1 mouse cellular context compared by ENCODE assay signal in the genomic region with DNA sequence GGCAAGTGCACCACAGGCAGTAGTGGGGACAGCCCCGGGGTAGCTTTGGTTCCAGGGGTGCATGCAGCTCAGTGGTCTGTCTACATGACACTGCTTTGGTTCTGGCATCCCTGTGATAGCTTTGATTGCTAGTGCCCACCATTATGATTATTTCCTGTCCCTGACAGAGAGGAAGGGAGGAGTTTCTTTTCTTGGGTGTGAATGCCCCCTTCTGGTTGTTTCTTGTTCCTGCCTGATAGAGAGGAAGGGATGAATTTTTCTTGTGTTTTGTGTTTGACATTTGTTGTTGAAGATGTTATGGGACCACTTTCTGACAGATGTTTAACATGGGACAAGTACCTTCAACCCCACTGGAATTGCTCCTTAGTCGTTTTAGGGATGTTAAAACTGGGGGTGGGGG.
TF ChIP-seq lines count a peak whose summit lies in the region.

No protein-coding gene starts in this region.

TF ChIP-seq in CH12.LX, 34 proteins besides CTCF, POLR2A, EP300 and RAD21:
- no peak for TF ChIP-seq CHD1 (IDR thresholded peaks at IDR 0.05; ENCODE audit: low read depth, low read length)
- TF ChIP-seq SMC3 (IDR thresholded peaks at IDR 0.05; ENCODE audit: low read depth, low read length): peak; percentile 21; the same call in 1 of the 2 replicates
